Mouse (Mus musculus): ENCODE measurements around the gene Irak2.

The Irak2 gene

GRCm38 (mm10) chr6:113638302-113639040 lies at the start of gene Irak2:
Gene Irak2, plus strand, starts transcription at chr6:113638467.
- DNase-seq (ENCODE audit: extremely low spot score, low read depth, low spot score): peak; percentile 66

DNA sequence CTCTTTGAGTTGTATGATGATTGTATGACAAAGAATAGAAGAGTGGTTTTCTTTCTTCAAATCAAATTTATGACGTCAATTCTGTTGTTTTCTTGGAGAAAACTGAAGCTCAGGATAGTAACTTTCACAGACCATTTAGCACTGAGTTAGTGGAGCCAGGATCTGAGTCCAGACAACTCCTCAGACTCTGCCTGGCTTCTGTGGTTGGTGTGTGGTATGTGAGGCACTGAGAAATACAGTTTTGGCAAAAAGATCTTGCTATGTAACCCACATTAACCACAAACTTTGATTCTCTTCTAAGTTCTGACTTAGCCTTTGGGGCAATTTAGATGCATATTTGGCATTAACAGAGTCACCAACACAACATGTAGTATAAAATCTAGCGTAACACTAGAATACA lies 45.6 kb upstream of the Irak2 start:
- no peak for DNase-seq (ENCODE audit: extremely low spot score, low read depth, low spot score)

- DNase-seq (ENCODE audit: extremely low spot score, low read depth, low spot score): no peak
Observed at GRCm38 (mm10) chr6:113597945-113598344, 40.3 kb upstream of the Irak2 start.

DNA sequence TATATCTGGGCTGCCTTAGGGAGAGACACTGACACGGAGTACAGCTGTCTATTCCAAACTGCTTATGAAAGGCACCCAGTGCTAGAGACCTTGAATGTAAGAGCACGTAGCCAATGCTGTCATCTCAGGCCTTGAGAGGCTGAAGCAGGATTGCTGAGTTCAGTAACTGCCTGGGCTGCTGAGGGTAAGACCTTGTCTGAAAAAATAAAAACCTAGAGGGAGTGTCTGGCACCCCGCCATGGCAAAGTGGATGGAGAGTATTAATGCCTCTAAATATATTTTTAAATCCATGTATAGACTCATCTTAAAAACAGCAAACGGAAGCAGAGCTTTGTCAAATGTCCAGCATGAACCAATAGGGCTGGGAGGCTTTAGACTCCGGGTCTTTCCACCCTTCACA lies 38.4 kb upstream of the Irak2 start:
- no peak for DNase-seq (ENCODE audit: extremely low spot score, low read depth, low spot score)

DNA sequence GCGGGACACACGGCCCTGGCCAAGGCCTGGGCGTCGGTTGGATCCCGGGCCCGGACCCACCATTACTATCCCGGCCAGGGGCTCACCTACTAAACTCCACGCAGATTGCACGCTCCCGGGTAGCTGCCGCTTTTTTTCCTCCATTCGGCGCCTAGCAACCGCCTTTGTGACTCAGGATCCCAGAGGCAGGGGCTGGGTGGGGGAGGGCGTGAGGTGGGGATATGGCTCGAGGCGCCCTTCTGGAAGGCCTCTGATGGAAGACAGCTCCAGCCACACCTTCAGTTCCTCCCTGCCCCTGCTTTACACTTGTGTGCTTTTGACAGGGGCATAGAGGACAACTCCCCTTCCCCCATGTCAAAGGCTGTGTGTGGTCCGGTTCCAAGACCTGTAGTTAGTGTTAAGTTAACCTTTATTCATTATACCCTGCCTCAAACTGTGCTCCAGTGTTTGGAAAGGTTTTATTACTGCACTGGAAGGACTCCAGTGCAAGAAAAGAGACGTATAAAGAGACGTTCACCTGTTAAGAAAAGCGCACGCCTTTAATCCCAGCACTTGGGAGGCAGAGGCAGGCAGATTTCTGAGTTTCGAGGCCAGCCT lies 37.6 kb upstream of the Irak2 start, which contains the start of gene Fancd2os:
Gene Fancd2os (minus strand): TSS at position 173 of the 597 bp plus-strand sequence.
- no peak for DNase-seq (ENCODE audit: extremely low spot score, low read depth, low spot score)

DNA sequence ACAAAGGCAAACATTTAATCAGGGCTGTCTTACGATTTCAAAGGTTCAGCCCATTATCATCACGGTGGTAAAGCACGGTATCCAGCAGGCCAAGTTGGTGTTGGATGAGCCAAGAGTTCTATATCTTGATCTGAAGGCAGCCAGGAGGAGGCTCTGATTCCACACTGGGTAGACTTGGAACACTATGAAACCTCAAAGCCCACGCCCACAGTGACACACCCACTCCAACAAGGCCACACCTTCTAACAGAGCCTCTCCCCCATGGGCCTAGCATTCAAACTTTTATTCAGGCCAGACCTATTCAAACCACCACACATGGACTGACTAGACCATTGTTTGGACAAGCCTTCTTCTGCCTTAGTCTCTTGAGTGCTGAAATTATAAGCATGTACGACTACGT lies 35.4 kb upstream of the Irak2 start:
- no peak for DNase-seq (ENCODE audit: extremely low spot score, low read depth, low spot score)

GRCm38 (mm10) chr6:113603993-113604392 lies 34.3 kb upstream of the Irak2 start:
- DNase-seq (ENCODE audit: extremely low spot score, low read depth, low spot score): no peak

DNA sequence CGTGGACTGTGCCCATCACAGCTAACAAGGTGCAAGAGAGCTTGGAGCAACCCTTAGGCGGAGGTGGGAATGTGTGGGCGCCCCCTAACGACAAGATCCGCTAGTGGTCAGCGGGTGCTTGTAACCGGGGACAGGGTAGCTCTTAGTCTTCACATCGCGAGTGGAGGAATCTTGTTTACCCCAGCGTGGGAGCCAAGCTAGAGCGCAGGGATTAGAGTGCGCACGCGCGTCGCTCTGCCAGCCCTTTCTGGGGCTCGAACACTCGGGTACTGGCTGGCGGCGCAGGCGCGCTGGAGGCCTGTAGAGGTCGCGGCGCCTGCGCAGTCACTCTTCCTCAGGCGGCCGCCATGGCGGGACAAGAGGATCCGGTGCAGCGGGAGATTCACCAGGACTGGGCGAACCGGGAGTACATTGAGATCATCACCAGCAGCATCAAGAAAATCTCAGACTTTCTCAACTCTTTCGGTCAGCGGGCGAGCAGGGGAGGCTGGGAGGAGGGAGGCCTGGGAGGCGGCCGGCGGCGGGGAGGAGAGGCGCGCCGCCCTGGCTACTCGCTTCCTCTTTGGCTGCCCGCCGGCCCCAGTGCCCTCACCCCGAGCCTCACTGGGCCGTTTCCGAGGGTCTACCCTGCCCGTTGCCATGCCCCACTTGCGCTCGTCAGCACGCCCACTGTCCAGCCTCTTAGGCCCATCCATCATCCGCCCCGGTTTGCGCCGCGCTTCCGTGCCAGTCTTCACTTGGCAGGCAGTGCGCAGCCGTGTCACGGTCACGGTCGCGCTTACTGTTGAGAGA lies 33.6 kb upstream of the Irak2 start, which contains the start of gene Brk1:
Gene Brk1 (plus strand): TSS at position 341 of the 792 bp plus-strand sequence.
- DNase-seq (ENCODE audit: extremely low spot score, low read depth, low spot score): no peak

- DNase-seq (ENCODE audit: extremely low spot score, low read depth, low spot score): no peak
Observed at GRCm38 (mm10) chr6:113605224-113605545, 33.1 kb upstream of the Irak2 start.

- DNase-seq (ENCODE audit: extremely low spot score, low read depth, low spot score): no peak
Observed at GRCm38 (mm10) chr6:113608871-113609270, 29.4 kb upstream of the Irak2 start.

GRCm38 (mm10) chr6:113609293-113609692 lies 29.0 kb upstream of the Irak2 start:
- no peak for DNase-seq (ENCODE audit: extremely low spot score, low read depth, low spot score)

DNA sequence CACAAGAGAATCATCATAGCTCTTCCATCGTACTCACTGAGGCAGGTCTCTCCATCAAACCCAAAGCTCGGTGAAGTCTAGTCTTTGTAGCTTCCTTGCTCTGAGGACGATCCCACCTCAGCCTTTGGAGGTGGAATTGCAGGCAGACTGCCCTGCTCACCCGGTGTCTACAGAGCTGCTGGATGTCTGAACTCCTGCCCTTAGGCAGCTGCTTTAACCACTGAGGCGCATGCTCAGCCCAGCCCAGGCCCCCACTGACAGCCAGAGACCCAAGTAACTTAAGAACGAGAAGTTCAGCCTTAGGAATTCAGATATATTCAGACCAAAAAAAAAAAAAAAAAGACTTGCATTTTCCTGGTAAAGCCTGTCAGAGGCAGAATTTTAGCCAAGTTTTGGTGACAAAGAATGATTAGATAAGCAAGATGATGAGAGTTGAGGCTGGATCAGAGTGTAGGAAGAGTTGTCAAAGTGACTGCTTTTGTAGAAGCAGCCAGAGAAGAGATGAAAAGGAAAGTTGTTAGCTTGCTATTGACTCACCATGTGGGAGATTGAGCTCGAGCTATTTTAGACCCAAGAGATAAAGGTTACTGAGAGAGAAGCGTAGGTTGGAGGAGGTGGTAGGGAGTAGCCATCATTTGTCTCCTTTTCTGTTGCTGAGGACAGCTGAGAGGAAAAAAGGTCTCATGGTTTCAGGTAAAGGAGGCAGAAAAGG lies 25.9 kb upstream of the Irak2 start:
- DNase-seq (ENCODE audit: extremely low spot score, low read depth, low spot score): no peak

DNA sequence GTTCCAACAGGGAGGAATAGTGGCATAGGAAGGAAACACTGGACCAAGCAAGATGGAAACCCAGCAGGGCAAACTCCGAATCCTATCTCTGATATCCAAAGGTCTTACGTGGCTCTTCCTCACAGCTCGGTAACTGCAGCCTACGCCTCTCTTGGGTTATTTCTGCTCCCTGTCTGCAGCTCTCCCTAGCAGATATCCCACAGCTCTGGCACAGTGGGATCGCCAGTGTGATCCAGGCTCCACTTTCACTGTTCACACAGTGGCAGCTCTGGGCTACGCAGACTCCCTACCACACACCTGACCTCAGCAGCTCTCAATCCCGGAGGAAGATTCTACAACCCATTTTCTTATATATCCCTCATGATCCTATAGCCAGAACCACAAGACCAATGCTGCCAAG lies 24.1 kb upstream of the Irak2 start:
- DNase-seq (ENCODE audit: extremely low spot score, low read depth, low spot score): no peak

GRCm38 (mm10) chr6:113614997-113615396 lies 23.3 kb upstream of the Irak2 start:
- DNase-seq (ENCODE audit: extremely low spot score, low read depth, low spot score): no peak

GRCm38 (mm10) chr6:113615489-113615888 lies 22.8 kb upstream of the Irak2 start:
- DNase-seq (ENCODE audit: extremely low spot score, low read depth, low spot score): no peak

GRCm38 (mm10) chr6:113623386-113623785 lies 14.9 kb upstream of the Irak2 start:
- DNase-seq (ENCODE audit: extremely low spot score, low read depth, low spot score): no peak

- no peak for DNase-seq (ENCODE audit: extremely low spot score, low read depth, low spot score)
Observed at GRCm38 (mm10) chr6:113623941-113624751, 14.1 kb upstream of the Irak2 start, which contains the start of gene Vhl. Gene Vhl, plus strand, starts transcription at chr6:113623959.

DNA sequence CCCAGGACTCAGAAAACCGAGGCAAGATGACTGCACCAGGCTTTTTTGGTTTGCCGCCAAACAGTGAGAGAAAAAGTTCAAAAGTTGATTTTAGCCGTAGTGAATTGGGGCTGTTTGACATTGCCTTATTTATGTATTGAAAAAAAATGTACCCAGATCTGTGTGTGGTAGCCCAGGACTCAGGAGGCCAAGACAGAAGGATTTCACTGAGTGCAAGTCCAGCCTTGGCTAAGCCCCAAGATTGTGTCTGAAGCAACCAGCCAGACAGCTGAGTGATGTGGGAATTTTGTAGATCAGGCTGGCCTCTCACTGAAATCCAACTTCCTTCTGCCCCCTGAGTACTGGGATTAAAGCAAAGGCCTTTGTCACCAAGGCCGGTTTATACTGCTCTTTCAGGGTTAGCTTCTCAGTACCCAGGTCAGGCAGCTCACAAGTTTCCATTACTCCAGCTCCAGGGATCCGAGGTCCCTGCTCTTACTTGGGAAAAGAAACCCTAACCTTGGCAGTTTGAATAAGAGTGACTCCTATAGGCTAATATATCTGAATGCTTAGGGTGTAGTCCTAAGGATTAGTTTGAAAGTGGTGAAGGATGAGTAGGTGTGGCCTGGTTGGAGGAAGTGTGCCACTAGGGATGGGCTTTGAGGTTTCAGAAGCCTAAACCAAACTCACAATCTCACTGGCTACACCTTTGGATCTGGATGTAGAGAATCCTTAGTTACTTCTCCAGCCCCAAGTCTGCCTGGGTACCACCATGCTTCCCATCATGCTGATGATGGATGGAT lies 13.1 kb upstream of the Irak2 start:
- no peak for DNase-seq (ENCODE audit: extremely low spot score, low read depth, low spot score)

DNA sequence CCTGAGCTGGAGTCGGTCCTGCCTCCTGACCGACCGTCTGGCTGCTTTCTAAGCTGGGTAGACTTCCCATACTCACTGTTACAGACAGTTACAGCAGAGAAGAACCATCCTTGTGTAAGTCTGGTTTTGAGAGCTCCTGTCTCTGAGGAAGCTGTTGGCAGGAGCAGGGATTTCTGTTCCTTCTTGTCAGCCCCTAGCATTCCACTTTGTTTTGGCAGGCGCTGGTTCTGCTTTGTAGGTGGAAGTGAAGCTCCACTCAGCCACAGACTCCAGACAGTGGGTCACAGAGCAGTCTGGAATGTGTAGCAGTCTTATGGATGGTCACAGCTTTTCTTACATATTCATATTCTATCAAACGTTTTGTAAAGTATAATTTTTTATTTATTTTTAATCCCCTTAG lies 7.9 kb upstream of the Irak2 start:
- no peak for DNase-seq (ENCODE audit: extremely low spot score, low read depth, low spot score)

GRCm38 (mm10) chr6:113632863-113633262 lies 5.4 kb upstream of the Irak2 start:
- DNase-seq (ENCODE audit: extremely low spot score, low read depth, low spot score): no peak
